Mouse (Mus musculus) liver, adult 2 months (tissue): ENCODE data around the gene Gm42906.

ENCODE experiments used
- CTCF ChIP-seq: fragments of 200-500 bp; IDR thresholded peaks from 2 replicates; pipeline ENCODE4 v1.5.1; 2011; ENCODE audit warnings: low read depth, low read length, control low read depth
- POLR2A ChIP-seq: fragments of 200-500 bp; IDR thresholded peaks from 2 replicates; pipeline ENCODE4 v1.6.1; 2011; ENCODE audit warnings: low read length, control low read depth; ENCODE audit not compliant: insufficient read depth; ENCODE audit errors: extremely low read depth

DNA sequence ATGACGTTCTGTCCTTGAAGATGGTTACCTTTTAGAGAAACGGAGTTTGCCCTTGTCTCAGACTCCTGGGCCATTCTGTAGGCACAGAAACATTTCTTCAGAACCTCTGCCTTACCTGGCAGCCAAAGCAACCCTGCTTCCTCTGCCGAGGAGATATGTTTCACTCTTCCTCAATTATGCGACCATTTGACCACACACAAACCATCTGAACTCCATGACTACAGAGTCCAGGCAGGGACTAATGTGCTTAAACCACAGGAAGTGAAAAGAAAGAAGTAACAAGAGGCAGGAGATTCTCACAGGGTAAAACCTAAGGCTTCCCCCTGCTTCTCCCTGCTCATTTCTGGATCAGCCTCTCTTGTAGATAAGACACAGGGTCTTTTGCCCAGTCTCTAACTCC lies 83.2 kb downstream of the Gm42906 start:
- no peak for TF ChIP-seq POLR2A
- no peak for TF ChIP-seq CTCF
